15 mouse cellular contexts compared by ENCODE assay signal in the genomic region with DNA sequence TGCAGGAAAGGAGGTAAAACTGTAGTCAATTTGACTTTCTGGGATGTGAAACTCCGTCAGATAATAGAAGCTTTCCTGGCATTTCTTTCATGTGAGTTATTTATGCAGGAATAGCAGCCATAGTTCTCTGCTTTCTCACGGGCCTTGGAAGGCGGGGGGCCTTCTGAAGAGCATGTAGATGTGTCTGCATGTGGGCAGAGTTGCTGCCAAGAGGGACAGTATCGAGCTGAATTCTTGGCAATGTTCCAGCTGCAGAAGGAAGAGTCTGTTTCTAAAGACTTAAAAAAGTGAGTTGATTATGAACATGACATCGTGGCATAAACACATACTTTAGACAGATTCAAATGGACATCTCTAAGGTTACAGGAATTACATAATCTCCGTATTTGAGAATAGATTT.
DNase-seq lines count a peak whose midpoint lies in the region; ATAC-seq and TF ChIP-seq lines count a peak whose summit lies in the region.
"Had no signal": no experiment of that assay in that cellular context is flagged by ENCODE, and none has a peak within 500 bp of the region (broad histone marks: within the 10 kb centered on the region; RNA-seq: fewer than 3 reads in every experiment).

No protein-coding gene starts in this region.

- no peaks in the 10 kb centered on the region for H3K4me1 ChIP-seq in hindbrain, embryonic 14.5 days (replicated peaks; ENCODE audit: control insufficient read depth, insufficient read depth, low read length)
- H3K4me1 ChIP-seq in hindbrain, embryonic 13.5 days (replicated peaks): no peaks in the 10 kb centered on the region; the same call in 1 of the 2 replicates
- no peaks in the 10 kb centered on the region for H3K4me1 ChIP-seq in lung, postnatal 0 days (ENCODE audit: insufficient read depth, low read depth, low read length)
- H3K4me1 ChIP-seq: hindbrain, embryonic 15.5 days; liver, embryonic 13.5 days; midbrain, embryonic 12.5 days; neural tube, embryonic 13.5 days had no signal

- no peaks in the 10 kb centered on the region for H3K27me3 ChIP-seq in hindbrain, embryonic 14.5 days (ENCODE audit: control insufficient read depth, insufficient read depth, low read length)
- no peaks in the 10 kb centered on the region for H3K27me3 ChIP-seq in hindbrain, embryonic 13.5 days
- no peaks in the 10 kb centered on the region for H3K27me3 ChIP-seq in lung, postnatal 0 days (replicated peaks; ENCODE audit: insufficient read depth, low read length)
- H3K27me3 ChIP-seq: forebrain, embryonic 13.5 days; hindbrain, embryonic 15.5 days; liver, embryonic 13.5 days; midbrain, embryonic 12.5 days; neural tube, embryonic 13.5 days had no signal

- no peak overlapping the region for H3K4me2 ChIP-seq in hindbrain, embryonic 14.5 days (replicated peaks)
- no peak overlapping the region for H3K4me2 ChIP-seq in hindbrain, embryonic 13.5 days
- H3K4me2 ChIP-seq in lung, postnatal 0 days (replicated peaks; ENCODE audit: low read depth, low read length): no peak overlapping the region
- H3K4me2 ChIP-seq: forebrain, embryonic 13.5 days; heart, embryonic 11.5 days; hindbrain, embryonic 15.5 days; liver, embryonic 13.5 days; midbrain, embryonic 12.5 days; neural tube, embryonic 13.5 days had no signal

- H3K4me3 ChIP-seq in hindbrain, embryonic 14.5 days (replicated peaks; ENCODE audit: low read length): no peak overlapping the region
- no peak overlapping the region for H3K4me3 ChIP-seq in hindbrain, embryonic 13.5 days
- H3K4me3 ChIP-seq in lung, postnatal 0 days (ENCODE audit: low read depth, low read length): no peak overlapping the region
- H3K4me3 ChIP-seq: forebrain, embryonic 13.5 days; hindbrain, embryonic 15.5 days; liver, embryonic 13.5 days; midbrain, embryonic 12.5 days; neural tube, embryonic 13.5 days had no signal

- H3K9me3 ChIP-seq in hindbrain, embryonic 14.5 days (ENCODE audit: control insufficient read depth, low read length): no peaks in the 10 kb centered on the region
- H3K9me3 ChIP-seq in hindbrain, embryonic 13.5 days: no peaks in the 10 kb centered on the region
- no peaks in the 10 kb centered on the region for H3K9me3 ChIP-seq in lung, postnatal 0 days (ENCODE audit: low read length)
- H3K9me3 ChIP-seq: forebrain, embryonic 13.5 days; hindbrain, embryonic 15.5 days; liver, embryonic 13.5 days; midbrain, embryonic 12.5 days; neural tube, embryonic 13.5 days had no signal

- no peak overlapping the region for H3K9ac ChIP-seq in hindbrain, embryonic 14.5 days
- no peak overlapping the region for H3K9ac ChIP-seq in hindbrain, embryonic 13.5 days
- no peak overlapping the region for H3K9ac ChIP-seq in lung, postnatal 0 days (replicated peaks; ENCODE audit: low read depth)
- H3K9ac ChIP-seq: forebrain, embryonic 13.5 days; hindbrain, embryonic 15.5 days; liver, embryonic 13.5 days; midbrain, embryonic 12.5 days; neural tube, embryonic 13.5 days had no signal

- 49% methylated on average over 6 of the region's 6 CpGs for WGBS in hindbrain, embryonic 14.5 days
- 52% methylated on average over 6 of the region's 6 CpGs for WGBS in hindbrain, embryonic 13.5 days
- WGBS in lung, postnatal 0 days: 25% methylated on average over 6 of the region's 6 CpGs

- TF ChIP-seq EP300 in lung, postnatal 0 days (IDR thresholded peaks at IDR 0.05): no peak

- peak; percentile 32 for DNase-seq in hindbrain, embryonic 14.5 days (ENCODE audit: low spot score)
- DNase-seq in lung, postnatal 0 days (ENCODE audit: low spot score): peak; percentile 24
- DNase-seq in lung, postnatal 14 days: no peak
- peak; percentile 7 to 31 for DNase-seq in frontal cortex, adult 2 months (ENCODE audit: extremely low spot score in 1 of 2, low spot score in 1 of 2)
- DNase-seq in retina, embryonic 14.5 days (ENCODE audit: low spot score): peak; percentile 12
- no peak for DNase-seq in gastrocnemius, postnatal 4 days (ENCODE audit: low spot score in 2 of 2)
- DNase-seq: adrenal gland, postnatal 14 days; liver, embryonic 13.5 days had no signal

- H3K27ac ChIP-seq in hindbrain, embryonic 14.5 days: no peak overlapping the region
- H3K27ac ChIP-seq in hindbrain, embryonic 13.5 days: no peak overlapping the region
- no peak overlapping the region for H3K27ac ChIP-seq in lung, postnatal 0 days (ENCODE audit: low read length)
- H3K27ac ChIP-seq: forebrain, embryonic 13.5 days; hindbrain, embryonic 15.5 days; kidney, postnatal 0 days; liver, embryonic 13.5 days; midbrain, embryonic 12.5 days; neural tube, embryonic 13.5 days had no signal

- H3K36me3 ChIP-seq in hindbrain, embryonic 14.5 days (replicated peaks; ENCODE audit: control insufficient read depth, insufficient read depth): no peaks in the 10 kb centered on the region
- no peaks in the 10 kb centered on the region for H3K36me3 ChIP-seq in hindbrain, embryonic 13.5 days
- no peaks in the 10 kb centered on the region for H3K36me3 ChIP-seq in lung, postnatal 0 days (ENCODE audit: insufficient read depth, low read length)
- H3K36me3 ChIP-seq: hindbrain, embryonic 15.5 days; liver, embryonic 13.5 days; midbrain, embryonic 12.5 days; neural tube, embryonic 13.5 days had no signal

- TF ChIP-seq CTCF in lung, postnatal 0 days (IDR thresholded peaks at IDR 0.05): no peak

- no peak for ATAC-seq in hindbrain, embryonic 14.5 days (ENCODE audit: low FRiP score)
- ATAC-seq in hindbrain, embryonic 13.5 days (ENCODE audit: low FRiP score): no peak
- ATAC-seq in lung, postnatal 0 days: no peak
- ATAC-seq: forebrain, embryonic 13.5 days had no signal

Comparison
In these comparisons a context has a peak if more than half of its experiments do, and no peak if none do; other contexts are left out.
1. DNase-seq: peak in hindbrain, embryonic 14.5 days (single experiment), lung, postnatal 0 days (single experiment), frontal cortex, adult 2 months (2 of 2) and retina, embryonic 14.5 days (single experiment); none in lung, postnatal 14 days (single experiment) and gastrocnemius, postnatal 4 days (0 of 2).